Mouse (Mus musculus): ENCODE results near the gene Gpsm3.

DNA sequence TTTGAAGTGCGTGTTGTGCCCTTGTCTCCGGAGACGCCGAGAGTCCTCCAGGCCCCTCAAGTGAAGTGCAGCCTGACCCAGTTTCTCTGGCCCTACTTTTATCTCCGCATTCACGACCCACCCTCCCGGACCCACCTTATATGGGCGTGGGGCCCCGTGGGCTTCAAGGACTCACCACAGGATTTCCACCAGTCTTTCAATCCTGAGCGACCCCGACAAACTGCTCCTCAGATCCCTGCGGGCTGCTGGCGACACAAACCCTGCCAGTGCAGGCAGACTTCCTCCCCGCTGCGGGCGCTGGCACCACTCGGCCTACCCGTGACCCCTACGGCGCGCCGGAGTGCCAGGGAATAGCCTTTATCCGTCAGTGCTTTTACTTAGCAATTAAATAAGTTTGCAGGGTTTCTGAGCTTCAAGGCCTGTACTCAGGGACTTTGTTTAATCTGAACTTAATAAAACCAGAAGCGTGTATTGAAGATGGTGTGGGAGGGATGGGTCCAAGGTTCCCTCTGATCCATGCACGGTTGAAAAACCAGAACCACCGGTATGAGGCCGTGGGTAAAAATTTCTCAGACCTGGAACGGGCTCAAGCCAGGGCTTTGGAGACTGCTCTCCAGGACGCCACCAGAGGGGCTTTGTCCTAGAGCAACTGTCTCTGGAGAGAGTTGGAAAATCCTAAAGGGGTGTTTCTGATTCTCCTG, 38.5 kb downstream of the Gpsm3 start, which contains the start of gene Ppt2:
- TF ChIP-seq CTCF (IDR thresholded peaks at IDR 0.05; ENCODE audit: low read depth) (0 out of 2 replicates have a peak, but pooled peaks have one; percentile 12), EP300 (optimal IDR thresholded peaks at IDR 0.05) (no peak)

Data from stomach, postnatal 0 days (tissue).